Mouse (Mus musculus) intestine, embryonic 14.5 days (tissue): ENCODE results near the gene Spon1. TPM values are rescaled to one million over a fixed set of nuclear protein-coding genes. Genes with fewer than 3 reads are reported as not detected.

ENCODE experiments used
- ATAC-seq: fragments of 200-750 bp; cut with Nextera tagmentation; replicated peaks from 2 replicates; pipeline ENCODE4 v1.8.0; 2017; ENCODE audit warnings: low read depth, moderate number of reproducible peaks, moderate TSS enrichment, moderate library complexity; ENCODE audit not compliant: low FRiP score, low TSS enrichment
- DNase-seq: peaks from one replicate; pipeline ENCODE4 v3.0.0-alpha.2; 2018; ENCODE audit warnings: low spot score
- H3K27ac ChIP-seq: fragments of 300-500 bp; sonication (generic); 2 replicates; pipeline ENCODE4 v1.5.1; 2014; ENCODE audit warnings: low read depth, mild to moderate bottlenecking, control low read depth
- H3K27me3 ChIP-seq: fragments of 300-500 bp; sonication (generic); replicated peaks from 2 replicates; pipeline ENCODE4 v1.6.1; 2014; ENCODE audit warnings: low read length, control low read depth; ENCODE audit not compliant: control insufficient read depth, insufficient read depth
- H3K36me3 ChIP-seq: fragments of 300-500 bp; sonication (generic); 2 replicates; pipeline ENCODE4 v1.6.1; 2014; ENCODE audit warnings: low read length, control low read depth; ENCODE audit not compliant: control insufficient read depth, insufficient read depth
- H3K4me1 ChIP-seq: fragments of 300-500 bp; sonication (generic); replicated peaks from 2 replicates; pipeline ENCODE4 v1.6.1; 2014; ENCODE audit warnings: low read length, control low read depth, mixed read lengths; ENCODE audit not compliant: control insufficient read depth, insufficient read depth
- H3K4me2 ChIP-seq: fragments of 300-500 bp; sonication (generic); 2 replicates; pipeline ENCODE4 v1.6.1; 2014; ENCODE audit warnings: low read length
- H3K4me3 ChIP-seq: fragments of 300-500 bp; sonication (generic); 2 replicates; pipeline ENCODE4 v1.5.1; 2014; ENCODE audit warnings: low read depth, low read length, control low read depth, mixed read lengths
- H3K9ac ChIP-seq: fragments of 300-500 bp; sonication (generic); 2 replicates; pipeline ENCODE4 v1.6.1; 2014; ENCODE audit warnings: mild to moderate bottlenecking, low read length
- H3K9me3 ChIP-seq: fragments of 300-500 bp; sonication (generic); 2 replicates; pipeline ENCODE4 v1.6.1; 2016; ENCODE audit warnings: low read length, control low read depth; ENCODE audit not compliant: control insufficient read depth
- WGBS: fragments of 180-500 bp; shearing (Covaris S2); extraction: QIAGEN DNeasy Blood & Tissue Kit; methylation state at CpG from one replicate; pipeline ENCODE4 v1.1.7; 2014; 5-methylcytosine and 5-hydroxymethylcytosine counted together
- polyA plus RNA-seq: library from polyadenylated mRNA; unstranded; fragments of >200 nt; fragmentation: Nextera tagmentation; extraction: Ambion mirVana; gene quantifications from 2 replicates; pipeline ENCODE4 v1.2.1, GENCODE M21; 2014

Spon1 gene
- polyA plus RNA-seq, 1 experiment from 2014 or later = 12.2 TPM

DNA sequence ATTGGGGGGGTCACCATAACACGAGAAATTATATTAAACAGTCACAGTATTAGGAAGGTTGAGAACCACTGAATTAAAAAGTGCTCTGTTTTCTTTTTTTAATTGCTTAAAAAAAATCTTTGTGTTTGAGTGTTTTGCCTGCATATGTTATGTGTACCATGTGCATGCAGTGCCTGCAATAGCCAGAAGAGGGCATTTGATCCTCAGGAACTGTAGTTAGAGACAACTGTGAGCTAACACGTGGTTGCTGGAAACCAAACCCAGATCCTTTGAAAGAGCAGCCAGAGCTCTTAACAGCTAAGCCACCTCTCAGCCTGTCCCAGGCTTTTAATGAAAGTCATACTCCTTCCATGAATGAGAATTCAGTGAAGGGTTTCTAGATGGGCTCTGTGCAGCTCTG, 6.3 kb downstream of the Spon1 start:
- H3K27ac ChIP-seq = no peak overlapping the region
- H3K36me3 ChIP-seq = no peaks in the 10 kb centered on the region
- H3K9me3 ChIP-seq = no peaks in the 10 kb centered on the region
- ATAC-seq (no peak), DNase-seq (no peak)
- H3K4me3 ChIP-seq = no peak overlapping the region
- peaks cover 17% of the 10 kb centered on the region for H3K27me3 ChIP-seq
- H3K4me2 ChIP-seq = no peak overlapping the region
- no peak overlapping the region for H3K9ac ChIP-seq
- H3K4me1 ChIP-seq = no peaks in the 10 kb centered on the region; the same call in 1 of the 2 replicates
- WGBS = 82% methylated on average over 2 of the region's 2 CpGs

DNA sequence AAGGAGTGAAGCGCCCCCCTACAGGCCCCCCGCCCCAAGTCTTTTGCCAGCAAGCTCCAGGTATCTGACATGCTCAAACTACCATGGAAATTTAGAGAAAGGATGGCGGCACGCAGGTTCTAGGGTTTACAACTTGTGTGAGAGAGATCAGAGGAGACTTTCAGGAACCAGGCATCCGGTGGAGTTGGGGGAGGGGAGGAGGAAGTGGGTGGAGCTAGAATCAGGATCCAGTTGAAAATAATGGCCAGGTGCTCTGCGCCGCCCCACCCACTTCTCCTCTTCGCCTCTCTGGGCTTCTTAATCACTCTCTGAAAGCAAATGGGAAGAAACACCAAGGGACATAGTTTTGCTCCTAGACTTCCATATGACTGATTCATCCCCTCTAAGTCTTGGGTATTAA, 7.6 kb downstream of the Spon1 start:
- Histone ChIP-seq H3K9ac (no peak overlapping the region), H3K4me2 (no peak overlapping the region), H3K27ac (no peak overlapping the region), H3K9me3 (no peaks in the 10 kb centered on the region), H3K36me3 (no peaks in the 10 kb centered on the region), H3K4me1 (no peaks in the 10 kb centered on the region; the same call in 1 of the 2 replicates), H3K27me3 (peaks cover 5% of the 10 kb centered on the region; the same call in 1 of the 2 replicates), H3K4me3 (no peak overlapping the region)
- no peak for ATAC-seq
- WGBS = 39% methylated on average over 8 of the region's 8 CpGs
- DNase-seq = no peak

- no peaks in the 10 kb centered on the region for H3K9me3 ChIP-seq
- no peak overlapping the region for H3K4me3 ChIP-seq
- no peaks in the 10 kb centered on the region; the same call in 1 of the 2 replicates for H3K4me1 ChIP-seq
- 13% methylated on average over 7 of the region's 7 CpGs for WGBS
- ATAC-seq (peak; percentile 69; the same call in 1 of the 2 replicates), DNase-seq (peak; percentile 68)
- no peaks in the 10 kb centered on the region for H3K27me3 ChIP-seq
- H3K27ac ChIP-seq = no peak overlapping the region
- H3K36me3 ChIP-seq = no peaks in the 10 kb centered on the region
- no peak overlapping the region for H3K4me2 ChIP-seq
- no peak overlapping the region for H3K9ac ChIP-seq
Measured at GRCm38 (mm10) chr7:113774039-113774438, 8.2 kb downstream of the Spon1 start.

GRCm38 (mm10) chr7:113774906-113775305, 9.1 kb downstream of the Spon1 start:
- Histone ChIP-seq H3K36me3 (no peaks in the 10 kb centered on the region), H3K4me3 (no peak overlapping the region), H3K27me3 (no peaks in the 10 kb centered on the region), H3K4me2 (no peak overlapping the region), H3K27ac (no peak overlapping the region), H3K9ac (no peak overlapping the region), H3K9me3 (no peaks in the 10 kb centered on the region), H3K4me1 (no peaks in the 10 kb centered on the region; the same call in 1 of the 2 replicates)
- no peak for ATAC-seq
- DNase-seq = no peak
- 72% methylated on average over 3 of the region's 3 CpGs for WGBS

GRCm38 (mm10) chr7:113778546-113778945, 12.7 kb downstream of the Spon1 start:
- WGBS = 89% methylated on average over 6 of the region's 6 CpGs
- Histone ChIP-seq H3K9ac (no peak overlapping the region), H3K27me3 (no peaks in the 10 kb centered on the region), H3K27ac (no peak overlapping the region), H3K36me3 (no peaks in the 10 kb centered on the region), H3K4me2 (no peak overlapping the region), H3K4me3 (no peak overlapping the region), H3K4me1 (no peaks in the 10 kb centered on the region), H3K9me3 (no peaks in the 10 kb centered on the region)
- ATAC-seq (no peak), DNase-seq (no peak)

DNA sequence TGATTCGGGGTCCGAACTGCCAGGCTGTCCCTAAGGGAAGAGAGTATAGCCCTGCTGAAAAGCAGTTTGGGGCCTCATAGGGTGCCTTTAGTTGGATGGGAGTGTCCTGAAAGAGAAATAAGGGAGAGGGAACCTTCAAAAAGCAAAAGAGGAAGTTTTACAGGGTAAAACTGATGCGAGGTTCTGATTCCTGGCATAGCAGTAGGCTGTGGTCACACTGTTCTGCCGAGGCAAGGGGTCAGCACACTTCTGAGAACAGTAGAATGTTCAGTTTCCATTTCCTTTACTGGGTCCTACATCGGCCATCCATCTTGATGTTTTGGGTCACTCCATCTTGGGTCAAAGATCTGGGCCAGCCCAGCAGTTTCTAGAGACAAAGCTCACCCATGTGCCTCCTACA, 14.5 kb downstream of the Spon1 start:
- Histone ChIP-seq H3K4me2 (no peak overlapping the region), H3K9me3 (no peaks in the 10 kb centered on the region), H3K27ac (no peak overlapping the region), H3K27me3 (no peaks in the 10 kb centered on the region), H3K9ac (no peak overlapping the region), H3K4me3 (no peak overlapping the region), H3K4me1 (no peaks in the 10 kb centered on the region), H3K36me3 (no peaks in the 10 kb centered on the region)
- no peak for DNase-seq
- no peak for ATAC-seq
- 88% methylated on average over 5 of the region's 5 CpGs for WGBS

DNA sequence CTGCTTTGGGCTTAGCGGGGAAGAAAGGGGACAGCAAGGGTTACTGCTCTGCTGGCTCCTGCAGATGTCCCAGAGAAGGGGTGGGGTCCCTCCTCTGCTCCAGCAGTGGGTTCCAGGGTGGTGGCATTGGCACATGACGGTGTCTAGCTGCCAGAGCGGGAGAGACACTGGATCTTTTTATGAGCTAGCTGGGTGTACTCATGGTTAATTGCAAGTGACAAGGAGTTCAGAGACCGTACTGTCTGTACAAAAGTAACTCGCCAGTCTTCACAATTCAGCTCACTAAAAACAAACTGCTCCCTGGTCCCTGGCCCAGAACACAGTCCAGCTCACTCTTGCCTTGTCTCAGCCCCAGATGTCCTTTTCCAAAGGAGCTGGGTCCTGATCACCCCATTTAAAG, 26.2 kb downstream of the Spon1 start:
- 61% methylated on average over 5 of the region's 5 CpGs for WGBS
- Histone ChIP-seq H3K36me3 (no peaks in the 10 kb centered on the region), H3K27ac (no peak overlapping the region), H3K9me3 (no peaks in the 10 kb centered on the region), H3K27me3 (no peaks in the 10 kb centered on the region), H3K9ac (no peak overlapping the region), H3K4me2 (no peak overlapping the region), H3K4me1 (no peaks in the 10 kb centered on the region), H3K4me3 (no peak overlapping the region)
- DNase-seq = no peak
- no peak for ATAC-seq

GRCm38 (mm10) chr7:113792871-113793270, 27.1 kb downstream of the Spon1 start:
- Histone ChIP-seq H3K9ac (no peak overlapping the region), H3K27ac (no peak overlapping the region), H3K4me2 (no peak overlapping the region), H3K36me3 (no peaks in the 10 kb centered on the region), H3K4me1 (no peaks in the 10 kb centered on the region), H3K4me3 (no peak overlapping the region), H3K9me3 (no peaks in the 10 kb centered on the region), H3K27me3 (no peaks in the 10 kb centered on the region)
- no peak for ATAC-seq
- 72% methylated on average over 3 of the region's 3 CpGs for WGBS
- no peak for DNase-seq

DNA sequence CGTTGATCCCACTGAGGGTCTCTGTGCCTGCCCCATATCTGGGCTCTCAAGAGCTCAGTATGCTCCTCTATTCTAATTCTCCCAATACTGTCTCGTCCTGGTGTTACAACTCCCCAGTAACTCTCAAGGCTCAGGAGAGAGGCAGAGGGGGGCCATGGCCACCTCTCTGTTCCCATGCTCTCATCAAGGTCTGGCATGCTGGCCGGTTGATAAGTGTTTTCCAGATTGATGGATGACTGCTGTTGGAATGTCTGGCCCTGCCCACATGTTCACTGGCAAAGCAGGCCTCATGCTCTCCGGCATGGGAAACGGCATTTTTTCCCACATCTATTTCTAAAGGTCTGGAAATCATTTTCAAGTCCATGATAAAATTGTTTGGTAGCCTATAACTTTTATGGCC, 29.4 kb downstream of the Spon1 start:
- Histone ChIP-seq H3K36me3 (no peaks in the 10 kb centered on the region), H3K9ac (no peak overlapping the region), H3K4me2 (no peak overlapping the region), H3K4me1 (no peaks in the 10 kb centered on the region), H3K4me3 (no peak overlapping the region), H3K9me3 (no peaks in the 10 kb centered on the region), H3K27ac (no peak overlapping the region), H3K27me3 (no peaks in the 10 kb centered on the region)
- WGBS = 51% methylated on average over 5 of the region's 5 CpGs
- no peak for DNase-seq
- ATAC-seq = no peak
